Mouse (Mus musculus): Measurements from ENCODE around the gene Ftcd.

- TF ChIP-seq POLR2AphosphoS2 (IDR thresholded peaks at IDR 0.05; ENCODE audit: insufficient read length, low read depth), result no peak
- no peak for TF ChIP-seq POLR2A (IDR thresholded peaks at IDR 0.05; ENCODE audit: insufficient read length, low read depth)
- TF ChIP-seq E2F4 (IDR thresholded peaks at IDR 0.05; ENCODE audit: insufficient read depth), result no peak
- TF ChIP-seq TCF12 (IDR thresholded peaks at IDR 0.05; ENCODE audit: insufficient read depth, poor library complexity, severe bottlenecking), result no peak
- TF ChIP-seq USF1 (IDR thresholded peaks at IDR 0.05; ENCODE audit: low read depth), result no peak
- no peak for TF ChIP-seq MYOG (IDR thresholded peaks at IDR 0.05; ENCODE audit: control insufficient read depth in 1 of 3, insufficient read depth in 1 of 3, insufficient read length in 2 of 3, low read depth in 2 of 3)
- no peak for TF ChIP-seq MAX (IDR thresholded peaks at IDR 0.05; ENCODE audit: low read depth)
- TF ChIP-seq CEBPB (IDR thresholded peaks at IDR 0.05; ENCODE audit: insufficient read depth, poor library complexity, severe bottlenecking), result no peak
- peak in 1 of 3 experiments; percentile 33 for TF ChIP-seq MYOD1 (IDR thresholded peaks at IDR 0.05; ENCODE audit: control insufficient read depth in 1 of 3, insufficient read length in 2 of 3, low read depth in 2 of 3)
- no peak for TF ChIP-seq SRF (IDR thresholded peaks at IDR 0.05; ENCODE audit: control insufficient read depth, insufficient read length, low read depth)
- no peak for TF ChIP-seq REST (IDR thresholded peaks at IDR 0.05; ENCODE audit: insufficient read depth, insufficient read length)
Measured at GRCm38 (mm10) chr10:76602690-76603089, 27.2 kb downstream of the Ftcd start.
